In genomic region chr15:31875436-31875835, GRCm38 (mm10) we compare ENCODE assay signal across 30 mouse cellular contexts.
"Had no signal": no experiment of that assay in that cellular context is flagged by ENCODE, and none has a peak within 500 bp of the region (broad histone marks: within the 10 kb centered on the region; RNA-seq: fewer than 3 reads in every experiment).

No protein-coding gene starts in this region.

- H3K27ac ChIP-seq: heart, embryonic 10.5 days; heart, embryonic 13.5 days; heart, embryonic 15.5 days; hindbrain, embryonic 10.5 days; hindbrain, embryonic 12.5 days; hindbrain, embryonic 13.5 days; hindbrain, embryonic 14.5 days; hindbrain, embryonic 15.5 days; hindbrain, postnatal 0 days; intestine, embryonic 15.5 days; kidney, embryonic 15.5 days; kidney, postnatal 0 days; layer of hippocampus, adult 2 months had no signal

- H3K4me1 ChIP-seq: heart, embryonic 10.5 days; heart, embryonic 12.5 days; heart, embryonic 13.5 days; heart, embryonic 15.5 days; hindbrain, embryonic 10.5 days; hindbrain, embryonic 12.5 days; hindbrain, embryonic 15.5 days; intestine, embryonic 15.5 days had no signal

- DNase-seq: heart, postnatal 10 days; heart, postnatal 14 days; heart, postnatal 36 days; heart, postnatal 4 days; kidney, adult 11 months; kidney, adult 18-20 months; kidney, adult 2 months; kidney, adult 8-10 months; kidney, adult 9 months; kidney, postnatal 10 days; kidney, postnatal 14 days; kidney, postnatal 25 days; kidney, postnatal 36 days; kidney, postnatal 4 days; layer of hippocampus, adult 9-11 months; layer of hippocampus, postnatal 36 days had no signal

- H3K4me3 ChIP-seq: heart, embryonic 10.5 days; heart, embryonic 12.5 days; heart, embryonic 13.5 days; heart, embryonic 15.5 days; hindbrain, embryonic 10.5 days; hindbrain, embryonic 12.5 days; hindbrain, embryonic 13.5 days; hindbrain, embryonic 15.5 days; intestine, embryonic 15.5 days; kidney, embryonic 15.5 days; layer of hippocampus, adult 2 months had no signal

- H3K36me3 ChIP-seq: heart, embryonic 10.5 days; heart, embryonic 12.5 days; heart, embryonic 13.5 days; heart, embryonic 15.5 days; hindbrain, embryonic 10.5 days; hindbrain, embryonic 12.5 days; hindbrain, embryonic 13.5 days; hindbrain, embryonic 15.5 days; intestine, embryonic 15.5 days; kidney, embryonic 15.5 days had no signal

- H3K27me3 ChIP-seq: heart, embryonic 12.5 days; heart, embryonic 13.5 days; heart, embryonic 15.5 days; hindbrain, embryonic 12.5 days; hindbrain, embryonic 13.5 days; hindbrain, embryonic 15.5 days; intestine, embryonic 15.5 days had no signal
